ENCODE assay signal across 8 mouse cellular contexts in the genomic region with DNA sequence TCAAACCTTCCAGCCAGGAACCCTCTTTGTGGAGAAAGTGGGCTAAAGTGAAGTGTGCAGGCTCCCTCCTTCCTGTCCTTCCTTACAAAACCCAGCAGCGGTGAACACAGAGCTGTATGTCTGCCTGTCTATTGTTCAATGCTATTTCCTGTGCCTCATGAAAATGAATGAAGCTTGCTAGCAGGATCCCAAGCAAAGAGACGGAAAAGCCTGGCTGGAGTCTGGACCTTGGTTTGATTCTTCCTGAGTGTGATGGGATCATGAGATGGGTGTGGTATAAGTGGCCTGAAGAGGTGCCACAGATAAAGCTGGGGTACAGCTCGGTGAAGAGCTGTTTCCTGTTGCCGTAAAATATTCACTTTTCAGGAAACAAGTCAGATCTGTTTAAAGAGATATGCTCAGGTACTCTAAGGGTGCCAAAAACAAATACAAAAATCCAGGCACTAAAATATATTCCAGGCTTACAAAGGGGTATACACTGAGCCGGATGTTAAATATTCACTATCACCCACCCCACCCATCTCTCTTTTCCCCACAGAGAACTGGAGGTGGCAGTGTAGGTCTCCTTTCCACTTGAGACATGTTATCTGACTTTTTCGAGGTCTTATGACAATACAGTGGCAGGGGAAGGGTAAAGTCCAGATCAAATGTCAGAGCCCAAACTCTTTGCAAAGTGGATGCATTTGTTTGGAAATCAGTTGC.
DNase-seq lines count a peak whose midpoint lies in the region; ATAC-seq lines count a peak whose summit lies in the region.

No protein-coding gene starts in this region.

- WGBS in liver, embryonic 11.5 days: 28% methylated on average over 6 of the region's 6 CpGs
- WGBS in liver, embryonic 12.5 days (ENCODE audit: insufficient replicate concordance): 20% methylated on average over 6 of the region's 6 CpGs
- WGBS in hindbrain, embryonic 10.5 days: 54% methylated on average over 6 of the region's 6 CpGs
- 74% methylated on average over 6 of the region's 6 CpGs for WGBS in limb, embryonic 11.5 days

- H3K4me2 ChIP-seq in liver, embryonic 11.5 days: peak overlapping the region; percentile 17; the same call in 1 of the 2 replicates
- no peak overlapping the region for H3K4me2 ChIP-seq in liver, embryonic 12.5 days
- no peak overlapping the region for H3K4me2 ChIP-seq in limb, embryonic 11.5 days (ENCODE audit: low read depth, severe bottlenecking)

- 0 out of 2 replicates have a peak, but pooled peaks cover 3% of the 10 kb centered on the region for H3K4me1 ChIP-seq in liver, embryonic 11.5 days (replicated peaks; ENCODE audit: control insufficient read depth, insufficient read depth, low read length)
- peaks cover 11% of the 10 kb centered on the region; the same call in 1 of the 2 replicates for H3K4me1 ChIP-seq in liver, embryonic 12.5 days
- peaks cover 22% of the 10 kb centered on the region for H3K4me1 ChIP-seq in hindbrain, embryonic 10.5 days (replicated peaks)
- no peaks in the 10 kb centered on the region for H3K4me1 ChIP-seq in limb, embryonic 11.5 days (ENCODE audit: control insufficient read depth, insufficient read depth, low read length)

- no peak for DNase-seq in liver, embryonic 11.5 days (ENCODE audit: low spot score)
- no peak for DNase-seq in hindbrain, embryonic 10.5 days (ENCODE audit: low spot score)
- no peak for DNase-seq in limb, embryonic 11.5 days (ENCODE audit: low spot score)
- peak; percentile 9 for DNase-seq in yolk sac, embryonic 10.5 days (ENCODE audit: low spot score)
- DNase-seq in right cerebral cortex, postnatal 10 days (ENCODE audit: low spot score in 2 of 2): no peak
- no peak for DNase-seq in thymus, postnatal 0 days (ENCODE audit: low spot score)
- DNase-seq in cerebellum, postnatal 10 days: no peak

- H3K36me3 ChIP-seq in liver, embryonic 11.5 days (ENCODE audit: control insufficient read depth, insufficient read depth, low read length): no peaks in the 10 kb centered on the region
- no peaks in the 10 kb centered on the region for H3K36me3 ChIP-seq in liver, embryonic 12.5 days
- H3K36me3 ChIP-seq in hindbrain, embryonic 10.5 days: no peaks in the 10 kb centered on the region
- H3K36me3 ChIP-seq in limb, embryonic 11.5 days (ENCODE audit: control insufficient read depth, insufficient read depth, low read length): no peaks in the 10 kb centered on the region

- H3K27me3 ChIP-seq in liver, embryonic 11.5 days (replicated peaks; ENCODE audit: control insufficient read depth, insufficient read depth, low read length): no peaks in the 10 kb centered on the region
- no peaks in the 10 kb centered on the region for H3K27me3 ChIP-seq in liver, embryonic 12.5 days (replicated peaks)
- H3K27me3 ChIP-seq in hindbrain, embryonic 10.5 days (ENCODE audit: insufficient read depth, poor library complexity, severe bottlenecking): no peaks in the 10 kb centered on the region
- H3K27me3 ChIP-seq in limb, embryonic 11.5 days (ENCODE audit: control insufficient read depth, insufficient read depth, low read length): no peaks in the 10 kb centered on the region

- no peak overlapping the region for H3K27ac ChIP-seq in liver, embryonic 11.5 days (ENCODE audit: low read depth, low read length)
- no peak overlapping the region for H3K27ac ChIP-seq in liver, embryonic 12.5 days
- H3K27ac ChIP-seq in hindbrain, embryonic 10.5 days: peak overlapping the region; percentile 75
- H3K27ac ChIP-seq in limb, embryonic 11.5 days (replicated peaks; ENCODE audit: low read depth, low read length): no peak overlapping the region; the same call in 1 of the 2 replicates

- no peaks in the 10 kb centered on the region for H3K9me3 ChIP-seq in liver, embryonic 11.5 days (ENCODE audit: control insufficient read depth, low read length)
- no peaks in the 10 kb centered on the region for H3K9me3 ChIP-seq in liver, embryonic 12.5 days (replicated peaks)
- H3K9me3 ChIP-seq in hindbrain, embryonic 10.5 days: no peaks in the 10 kb centered on the region
- no peaks in the 10 kb centered on the region for H3K9me3 ChIP-seq in limb, embryonic 11.5 days (ENCODE audit: control insufficient read depth, low read length)

- 0 out of 2 replicates have a peak, but pooled peaks have one; percentile 29 for ATAC-seq in liver, embryonic 11.5 days (replicated peaks; ENCODE audit: low FRiP score)
- ATAC-seq in liver, embryonic 12.5 days: no peak
- no peak for ATAC-seq in limb, embryonic 11.5 days (ENCODE audit: insufficient number of reproducible peaks, low FRiP score, low TSS enrichment, low read depth)

- H3K4me3 ChIP-seq in liver, embryonic 11.5 days (ENCODE audit: low read depth, low read length): no peak overlapping the region
- H3K4me3 ChIP-seq in liver, embryonic 12.5 days: no peak overlapping the region
- H3K4me3 ChIP-seq in hindbrain, embryonic 10.5 days: no peak overlapping the region
- H3K4me3 ChIP-seq in limb, embryonic 11.5 days (ENCODE audit: low read depth, low read length): no peak overlapping the region

- H3K9ac ChIP-seq in liver, embryonic 11.5 days (ENCODE audit: low read depth, low read length): no peak overlapping the region
- H3K9ac ChIP-seq in liver, embryonic 12.5 days: no peak overlapping the region
- peak overlapping the region; percentile 17; the same call in 1 of the 2 replicates for H3K9ac ChIP-seq in limb, embryonic 11.5 days (ENCODE audit: low read length)
